Mouse (Mus musculus) stomach, postnatal 0 days (tissue): ENCODE data around the gene Slc9a6. TPM values are rescaled to one million over a fixed set of nuclear protein-coding genes. Genes with fewer than 3 reads are reported as not detected.

Experiments used
- ATAC-seq: fragments of 200-750 bp; cut with Nextera tagmentation; 2 replicates; pipeline ENCODE4 v1.8.0; 2017; ENCODE audit not compliant: low FRiP score, low TSS enrichment
- DNase-seq: peaks from one replicate; pipeline ENCODE4 v3.0.0-alpha.2; 2016; ENCODE audit warnings: low spot score
- H3K27ac ChIP-seq: fragments of 300-500 bp; sonication (generic); replicated peaks from 2 replicates; pipeline ENCODE4 v1.5.1; 2014; ENCODE audit warnings: mild to moderate bottlenecking, control low read depth
- H3K27me3 ChIP-seq: fragments of 300-500 bp; sonication (generic); 2 replicates; pipeline ENCODE4 v1.6.1; 2014; ENCODE audit warnings: low read length; ENCODE audit not compliant: control insufficient read depth, insufficient read depth
- H3K36me3 ChIP-seq: fragments of 300-500 bp; sonication (generic); 2 replicates; pipeline ENCODE4 v1.6.1; 2014; ENCODE audit warnings: low read length, mixed read lengths; ENCODE audit not compliant: control insufficient read depth, insufficient read depth
- H3K4me1 ChIP-seq: fragments of 300-500 bp; sonication (generic); replicated peaks from 2 replicates; pipeline ENCODE4 v1.6.1; 2014; ENCODE audit warnings: antibody characterized with exemption; ENCODE audit not compliant: control insufficient read depth, insufficient read depth
- H3K4me2 ChIP-seq: fragments of 300-500 bp; sonication (generic); replicated peaks from 2 replicates; pipeline ENCODE4 v1.6.1; 2014; ENCODE audit warnings: low read depth, mild to moderate bottlenecking, control low read depth, moderate library complexity
- H3K4me3 ChIP-seq: fragments of 300-500 bp; sonication (generic); 2 replicates; pipeline ENCODE4 v1.5.1; 2014; ENCODE audit warnings: low read depth, low read length, control low read depth
- H3K9ac ChIP-seq: fragments of 300-500 bp; sonication (generic); 2 replicates; pipeline ENCODE4 v1.6.1; 2014; ENCODE audit warnings: mild to moderate bottlenecking, low read length, control low read depth, mixed read lengths
- H3K9me3 ChIP-seq: fragments of 300-500 bp; sonication (generic); 2 replicates; pipeline ENCODE4 v1.6.1; 2016; ENCODE audit warnings: low read length; ENCODE audit not compliant: control insufficient read depth
- CTCF ChIP-seq: IDR thresholded peaks from 2 replicates; pipeline ENCODE4 v1.5.1; 2016; ENCODE audit warnings: antibody characterized with exemption, low read depth, mild to moderate bottlenecking, moderate library complexity
- EP300 ChIP-seq: optimal IDR thresholded peaks from 2 replicates; pipeline ENCODE3; 2016; ENCODE audit warnings: antibody characterized with exemption
- WGBS: fragments of 180-500 bp; shearing (Covaris S2); extraction: QIAGEN DNeasy Blood & Tissue Kit; methylation state at CpG from one replicate; pipeline ENCODE4 v1.1.7; 2014; 5-methylcytosine and 5-hydroxymethylcytosine counted together
- polyA plus RNA-seq: library from polyadenylated mRNA; unstranded; fragments of >200 nt; fragmentation: Nextera tagmentation; extraction: Ambion mirVana; gene quantifications from 2 replicates; pipeline ENCODE4 v1.2.1, GENCODE M21; 2015

Slc9a6 gene
- polyA plus RNA-seq, 1 experiment from 2014 or later = 16.1 TPM

- 52% methylated on average over 10 of the region's 10 CpGs for WGBS
- Histone ChIP-seq H3K9ac (no peak overlapping the region), H3K36me3 (no peaks in the 10 kb centered on the region), H3K27ac (no peak overlapping the region), H3K4me1 (no peaks in the 10 kb centered on the region), H3K9me3 (no peaks in the 10 kb centered on the region), H3K27me3 (no peaks in the 10 kb centered on the region), H3K4me3 (no peak overlapping the region), H3K4me2 (no peak overlapping the region)
- DNase-seq (no peak), ATAC-seq (no peak)
- TF ChIP-seq CTCF (no peak), EP300 (no peak)
These were observed 74.0 kb downstream of the Slc9a6 start for GRCm38 (mm10) chrX:56683521-56683920.

GRCm38 (mm10) chrX:56692554-56692953 is 83.0 kb downstream of the Slc9a6 start:
- 76% methylated on average over 6 of the region's 6 CpGs for WGBS

GRCm38 (mm10) chrX:56694539-56694938 is 85.0 kb downstream of the Slc9a6 start:
- no peak overlapping the region for H3K4me2 ChIP-seq
- no peak overlapping the region for H3K4me3 ChIP-seq
- ATAC-seq (no peak), DNase-seq (no peak)
- no peak overlapping the region for H3K27ac ChIP-seq
- TF ChIP-seq CTCF = no peak
- TF ChIP-seq EP300 = no peak
- no peaks in the 10 kb centered on the region for H3K27me3 ChIP-seq
- H3K4me1 ChIP-seq = no peaks in the 10 kb centered on the region
- 64% methylated on average over 2 of the region's 2 CpGs for WGBS
- H3K9ac ChIP-seq = no peak overlapping the region
- H3K36me3 ChIP-seq = no peaks in the 10 kb centered on the region
- no peaks in the 10 kb centered on the region for H3K9me3 ChIP-seq

More at GRCm38 (mm10) chrX:56692554-56692953, 83.0 kb downstream of the Slc9a6 start:
- no peaks in the 10 kb centered on the region for H3K4me1 ChIP-seq
- H3K4me3 ChIP-seq = no peak overlapping the region
- DNase-seq (no peak), ATAC-seq (no peak)
- no peaks in the 10 kb centered on the region for H3K27me3 ChIP-seq
- no peak overlapping the region for H3K27ac ChIP-seq
- no peak for TF ChIP-seq CTCF
- TF ChIP-seq EP300 = no peak
- no peaks in the 10 kb centered on the region for H3K36me3 ChIP-seq
- H3K9me3 ChIP-seq = no peaks in the 10 kb centered on the region
- H3K4me2 ChIP-seq = no peak overlapping the region
- no peak overlapping the region for H3K9ac ChIP-seq

- WGBS = 61% methylated on average over 6 of the region's 6 CpGs
- Histone ChIP-seq H3K4me2 (no peak overlapping the region), H3K9ac (no peak overlapping the region), H3K4me1 (no peaks in the 10 kb centered on the region), H3K27ac (no peak overlapping the region; the same call in 1 of the 2 replicates), H3K4me3 (no peak overlapping the region), H3K36me3 (no peaks in the 10 kb centered on the region), H3K9me3 (no peaks in the 10 kb centered on the region), H3K27me3 (no peaks in the 10 kb centered on the region)
- TF ChIP-seq EP300 = no peak
- no peak for TF ChIP-seq CTCF
- peak; percentile 45; the same call in 1 of the 2 replicates for ATAC-seq
- no peak for DNase-seq
These were observed 87.7 kb downstream of the Slc9a6 start for GRCm38 (mm10) chrX:56697199-56697780.

- H3K4me1 ChIP-seq = no peaks in the 10 kb centered on the region
- no peak for ATAC-seq
These were observed 88.3 kb downstream of the Slc9a6 start for GRCm38 (mm10) chrX:56697886-56698285.

GRCm38 (mm10) chrX:56701261-56701660 is 91.7 kb downstream of the Slc9a6 start:
- WGBS = 64% methylated on average over 3 of the region's 3 CpGs
- no peak overlapping the region for H3K4me2 ChIP-seq
- DNase-seq (no peak), ATAC-seq (no peak)
- no peaks in the 10 kb centered on the region for H3K9me3 ChIP-seq
- no peak overlapping the region for H3K27ac ChIP-seq
- TF ChIP-seq EP300 (no peak), CTCF (no peak)
- no peaks in the 10 kb centered on the region for H3K4me1 ChIP-seq
- no peaks in the 10 kb centered on the region for H3K36me3 ChIP-seq
- no peak overlapping the region for H3K9ac ChIP-seq
- H3K4me3 ChIP-seq = no peak overlapping the region
- no peaks in the 10 kb centered on the region for H3K27me3 ChIP-seq

More at GRCm38 (mm10) chrX:56697886-56698285, 88.3 kb downstream of the Slc9a6 start:
- DNase-seq = no peak
- Histone ChIP-seq H3K4me2 (no peak overlapping the region), H3K27me3 (no peaks in the 10 kb centered on the region), H3K27ac (no peak overlapping the region), H3K9me3 (no peaks in the 10 kb centered on the region), H3K36me3 (no peaks in the 10 kb centered on the region), H3K4me3 (no peak overlapping the region), H3K9ac (no peak overlapping the region)
- WGBS = 61% methylated on average over 4 of the region's 4 CpGs
- no peak for TF ChIP-seq EP300
- TF ChIP-seq CTCF = no peak
